Mouse (Mus musculus) ES-E14 (cell line): ENCODE data around the gene Gjd3.

Source experiments
- CHD2 ChIP-seq: IDR thresholded peaks from 2 replicates; pipeline ENCODE4 v1.6.1; 2014; ENCODE audit warnings: mild to moderate bottlenecking, low read depth, low read length, inconsistent platforms
- HCFC1 ChIP-seq: IDR thresholded peaks from 2 replicates; pipeline ENCODE4 v1.6.1; 2012; ENCODE audit warnings: low read length, inconsistent platforms, borderline replicate concordance; ENCODE audit not compliant: insufficient read depth
- MAFK ChIP-seq: IDR thresholded peaks from 2 replicates; pipeline ENCODE4 v1.6.1; 2014; ENCODE audit warnings: mild to moderate bottlenecking, low read depth, low read length, inconsistent platforms; ENCODE audit not compliant: insufficient read depth
- ZNF384 ChIP-seq: IDR thresholded peaks from 2 replicates; pipeline ENCODE4 v1.6.1; 2012; ENCODE audit warnings: low read depth, low read length, inconsistent platforms

DNA sequence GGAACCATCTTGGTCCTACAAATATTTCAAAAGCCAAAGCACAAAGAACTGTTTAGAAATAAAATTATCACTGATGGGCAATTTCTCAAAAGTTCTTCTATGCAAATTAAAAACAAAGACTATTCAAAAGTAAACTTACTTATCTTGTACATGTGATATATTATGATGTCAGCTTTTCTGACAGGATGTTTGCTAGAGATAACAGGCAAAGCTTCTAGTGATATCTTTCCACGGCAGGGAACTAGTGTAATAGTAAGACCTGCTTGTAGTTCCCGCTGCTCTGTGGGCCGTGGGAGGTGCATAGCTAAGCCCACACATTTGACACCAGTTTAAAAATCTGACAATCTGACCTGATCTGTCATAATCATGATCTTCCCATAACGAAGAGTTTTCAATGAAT, 27.3 kb upstream of the Gjd3 start:
- TF ChIP-seq HCFC1 (no peak), CHD2 (no peak), ZNF384 (no peak), MAFK (no peak)
